11 mouse cellular contexts compared by ENCODE assay signal in genomic region chr10:80017771-80018170, GRCm38 (mm10). TPM values are rescaled to one million over a fixed set of nuclear protein-coding genes. Genes with fewer than 3 reads are reported as not detected.
DNase-seq lines count a peak whose midpoint lies in the region; ATAC-seq and TF ChIP-seq lines count a peak whose summit lies in the region.
"Had no signal": no experiment of that assay in that cellular context is flagged by ENCODE, and none has a peak within 500 bp of the region (broad histone marks: within the 10 kb centered on the region; RNA-seq: fewer than 3 reads in every experiment).

No protein-coding gene starts in this region.

- no peak overlapping the region for H3K4me3 ChIP-seq in heart, adult 2 months
- H3K4me3 ChIP-seq in midbrain, embryonic 10.5 days = 0 out of 2 replicates have a peak overlapping the region, but pooled peaks have one; percentile 2
- H3K4me3 ChIP-seq in midbrain, embryonic 16.5 days (ENCODE audit: low read depth, low read length) = no peak overlapping the region
- peak overlapping the region; percentile 37 to 51 for H3K4me3 ChIP-seq in liver, embryonic 14.5 days (ENCODE audit: insufficient read depth in 1 of 2, low read depth in 2 of 2, low read length in 2 of 2)
- H3K4me3 ChIP-seq: forebrain, embryonic 12.5 days; midbrain, embryonic 13.5 days had no signal

- no peak for ATAC-seq in midbrain, embryonic 16.5 days
- ATAC-seq in liver, embryonic 14.5 days (ENCODE audit: insufficient read depth) = no peak
- ATAC-seq: midbrain, embryonic 13.5 days had no signal

- TF ChIP-seq POLR2A in heart, adult 2 months (IDR thresholded peaks at IDR 0.05; ENCODE audit: insufficient read depth, low read depth, low read length) = no peak

- no peaks in the 10 kb centered on the region for H3K27me3 ChIP-seq in heart, adult 2 months (ENCODE audit: control insufficient read depth, insufficient read depth, low read length)
- H3K27me3 ChIP-seq in midbrain, embryonic 10.5 days (ENCODE audit: low read depth, poor library complexity, severe bottlenecking) = peaks cover 81% of the 10 kb centered on the region
- peaks cover 46% of the 10 kb centered on the region for H3K27me3 ChIP-seq in midbrain, embryonic 16.5 days (ENCODE audit: control insufficient read depth, insufficient read depth, low read depth, low read length)
- no peaks in the 10 kb centered on the region for H3K27me3 ChIP-seq in liver, embryonic 14.5 days (ENCODE audit: control insufficient read depth, insufficient read depth, low read length)

- intact Hi-C loops in heart, adult 2 months (cut with DNase I) = loop anchor here (2.0 kb wide), 1 partner anchor 15 kb away; no protein-coding TSS in a partner anchor
- intact Hi-C loops in heart, postnatal 25 days (cut with DNase I) = loop anchor here (2.0 kb wide), 1 partner anchor 15 kb away; no protein-coding TSS in a partner anchor

- peak overlapping the region; percentile 36 for H3K9ac ChIP-seq in heart, adult 2 months (ENCODE audit: low read depth, low read length)
- H3K9ac ChIP-seq in midbrain, embryonic 16.5 days (ENCODE audit: low read depth, low read length) = no peak overlapping the region
- H3K9ac ChIP-seq in liver, embryonic 14.5 days (replicated peaks) = peak overlapping the region; percentile 77
- H3K9ac ChIP-seq: forebrain, embryonic 12.5 days; midbrain, embryonic 13.5 days had no signal

- TF ChIP-seq CTCF in heart, adult 2 months (IDR thresholded peaks at IDR 0.05) = no peak
- no peak for TF ChIP-seq CTCF in liver, embryonic 14.5 days (IDR thresholded peaks at IDR 0.05; ENCODE audit: low read depth)

- 82% methylated on average over 14 of the region's 14 CpGs for WGBS in heart, adult 2 months
- WGBS in midbrain, embryonic 10.5 days = 82% methylated on average over 14 of the region's 14 CpGs
- WGBS in midbrain, embryonic 16.5 days = 84% methylated on average over 14 of the region's 14 CpGs
- 36% methylated on average over 14 of the region's 14 CpGs for WGBS in liver, embryonic 14.5 days (ENCODE audit: insufficient replicate concordance)

- peak overlapping the region; percentile 48 for H3K27ac ChIP-seq in heart, adult 2 months
- no peak overlapping the region for H3K27ac ChIP-seq in midbrain, embryonic 10.5 days (replicated peaks)
- no peak overlapping the region for H3K27ac ChIP-seq in midbrain, embryonic 16.5 days (ENCODE audit: low read length)
- H3K27ac ChIP-seq in liver, embryonic 14.5 days = peak overlapping the region; percentile 68
- H3K27ac ChIP-seq: forebrain, embryonic 12.5 days; midbrain, embryonic 13.5 days had no signal

- TF ChIP-seq EP300 in heart, adult 2 months (IDR thresholded peaks at IDR 0.05; ENCODE audit: insufficient read depth, low read depth, low read length) = no peak
- TF ChIP-seq EP300 in liver, embryonic 14.5 days (IDR thresholded peaks at IDR 0.05; ENCODE audit: low read depth) = no peak

- no peak overlapping the region for H3K4me2 ChIP-seq in midbrain, embryonic 16.5 days (ENCODE audit: low read length)
- H3K4me2 ChIP-seq in liver, embryonic 14.5 days (ENCODE audit: low read depth) = peak overlapping the region; percentile 81
- H3K4me2 ChIP-seq: forebrain, embryonic 12.5 days; midbrain, embryonic 13.5 days had no signal

- no peaks in the 10 kb centered on the region for H3K9me3 ChIP-seq in midbrain, embryonic 10.5 days (replicated peaks)
- no peaks in the 10 kb centered on the region for H3K9me3 ChIP-seq in midbrain, embryonic 16.5 days (replicated peaks; ENCODE audit: control insufficient read depth, low read length, poor library complexity, severe bottlenecking)
- no peaks in the 10 kb centered on the region for H3K9me3 ChIP-seq in liver, embryonic 14.5 days (ENCODE audit: control insufficient read depth, low read length)
- H3K9me3 ChIP-seq: forebrain, embryonic 12.5 days; midbrain, embryonic 13.5 days had no signal

- H3K79me2 ChIP-seq in heart, adult 2 months (replicated peaks; ENCODE audit: control insufficient read depth, insufficient read depth, low read length) = no peaks in the 10 kb centered on the region

- H3K4me1 ChIP-seq in heart, adult 2 months (ENCODE audit: control insufficient read depth, insufficient read depth, low read length) = no peaks in the 10 kb centered on the region; the same call in 1 of the 2 replicates
- H3K4me1 ChIP-seq in midbrain, embryonic 10.5 days = peaks cover 35% of the 10 kb centered on the region
- no peaks in the 10 kb centered on the region for H3K4me1 ChIP-seq in midbrain, embryonic 16.5 days (ENCODE audit: control insufficient read depth, insufficient read depth, low read length)
- H3K4me1 ChIP-seq in liver, embryonic 14.5 days (replicated peaks; ENCODE audit: control insufficient read depth in 2 of 2, insufficient read depth in 2 of 2, low read length in 1 of 2) = peaks cover 18 to 20% of the 10 kb centered on the region in 2 experiments

- no peaks in the 10 kb centered on the region for H3K36me3 ChIP-seq in heart, adult 2 months (ENCODE audit: control insufficient read depth, insufficient read depth, low read length)
- H3K36me3 ChIP-seq in midbrain, embryonic 10.5 days = peaks cover 5% of the 10 kb centered on the region
- H3K36me3 ChIP-seq in midbrain, embryonic 16.5 days (ENCODE audit: control insufficient read depth, insufficient read depth, low read length) = no peaks in the 10 kb centered on the region
- peaks cover 15% of the 10 kb centered on the region for H3K36me3 ChIP-seq in liver, embryonic 14.5 days (replicated peaks; ENCODE audit: control insufficient read depth, insufficient read depth, low read depth)
- H3K36me3 ChIP-seq: forebrain, embryonic 12.5 days; midbrain, embryonic 13.5 days had no signal

- peak in 1 of 2 experiments; percentile 42 for DNase-seq in heart, adult 2 months
- no peak for DNase-seq in heart, postnatal 25 days (ENCODE audit: low spot score)
- no peak for DNase-seq in midbrain, embryonic 10.5 days (ENCODE audit: low spot score)
- DNase-seq in liver, embryonic 14.5 days (ENCODE audit: low read depth in 3 of 3, low spot score in 3 of 3) = no peak
- DNase-seq in thymus, postnatal 25 days = peak; percentile 75
- DNase-seq in frontal cortex, postnatal 14 days (ENCODE audit: low spot score in 2 of 2) = no peak
- no peak for DNase-seq in retina, postnatal 1 day
- DNase-seq: kidney, postnatal 14 days had no signal

RNA-seq across cellular contexts. Expression of gene Arhgap45, which starts 1.3 kb away (rescaled TPM):
- total RNA-seq in heart, adult 2 months (2021) = 1 to 10 TPM; 3.5 to 5.1 TPM
- polyA plus RNA-seq in heart, adult 2 months (2012; rRNA removed) = 8.9 and 16.6 TPM in 2 replicates
- 1 to 10 TPM; 4.7 to 4.9 TPM for total RNA-seq in heart, postnatal 25 days (2021)
- polyA plus RNA-seq in midbrain, embryonic 10.5 days (2016; fragmentation: Nextera tagmentation; extraction: Ambion mirVana) = 7.9 and 8.0 TPM in 2 replicates
- polyA plus RNA-seq in midbrain, embryonic 16.5 days (2015; fragmentation: Nextera tagmentation; extraction: Ambion mirVana) = 1.2 TPM in 2 replicates
- 17.5 and 20.9 TPM in 2 replicates for polyA plus RNA-seq in liver, embryonic 14.5 days (2012; rRNA removed)
- 7.9 and 9.3 TPM in 2 replicates for polyA plus RNA-seq in liver, embryonic 14.5 days (2014; fragmentation: Nextera tagmentation; extraction: Ambion mirVana)

RNA-seq across cellular contexts. Expression of gene Abca7, which starts 21.5 kb away (rescaled TPM):
- total RNA-seq in heart, adult 2 months (2021) = 1 to 10 TPM; 6.6 to 8.0 TPM
- polyA plus RNA-seq in heart, adult 2 months (2012; rRNA removed) = 9.2 and 10.8 TPM in 2 replicates
- total RNA-seq in heart, postnatal 25 days (2021) = 1 to 10 TPM; 6.5 to 6.7 TPM
- polyA plus RNA-seq in midbrain, embryonic 10.5 days (2016; fragmentation: Nextera tagmentation; extraction: Ambion mirVana) = 3.2 and 4.8 TPM in 2 replicates
- 4.1 and 4.8 TPM in 2 replicates for polyA plus RNA-seq in midbrain, embryonic 16.5 days (2015; fragmentation: Nextera tagmentation; extraction: Ambion mirVana)
- polyA plus RNA-seq in liver, embryonic 14.5 days (2012; rRNA removed) = 11.2 and 12.7 TPM in 2 replicates
- polyA plus RNA-seq in liver, embryonic 14.5 days (2014; fragmentation: Nextera tagmentation; extraction: Ambion mirVana) = 4.9 and 6.0 TPM in 2 replicates

RNA-seq across cellular contexts. Expression of gene Polr2e, which starts 21.8 kb away (rescaled TPM):
- 10 to 100 TPM; 78.3 to 89.8 TPM for total RNA-seq in heart, adult 2 months (2021)
- polyA plus RNA-seq in heart, adult 2 months (2012; rRNA removed) = 182 and 194 TPM in 2 replicates
- total RNA-seq in heart, postnatal 25 days (2021) = 10 to 100 TPM; 79.3 to 81.2 TPM
- polyA plus RNA-seq in midbrain, embryonic 10.5 days (2016; fragmentation: Nextera tagmentation; extraction: Ambion mirVana) = 233 and 276 TPM in 2 replicates
- 124 and 131 TPM in 2 replicates for polyA plus RNA-seq in midbrain, embryonic 16.5 days (2015; fragmentation: Nextera tagmentation; extraction: Ambion mirVana)
- 77.0 and 121 TPM in 2 replicates for polyA plus RNA-seq in liver, embryonic 14.5 days (2012; rRNA removed)
- 88.0 and 90.2 TPM in 2 replicates for polyA plus RNA-seq in liver, embryonic 14.5 days (2014; fragmentation: Nextera tagmentation; extraction: Ambion mirVana)

RNA-seq across cellular contexts. Expression of gene Gpx4, which starts 29.2 kb away (rescaled TPM):
- total RNA-seq in heart, adult 2 months (2021) = 1,000 to 10,000 TPM in 1 of 2 experiments, 100 to 1,000 TPM in 1; 832 to 1,055 TPM
- polyA plus RNA-seq in heart, adult 2 months (2012; rRNA removed) = 860 and 993 TPM in 2 replicates
- 100 to 1,000 TPM; 691 to 812 TPM for total RNA-seq in heart, postnatal 25 days (2021)
- polyA plus RNA-seq in midbrain, embryonic 10.5 days (2016; fragmentation: Nextera tagmentation; extraction: Ambion mirVana) = 702 and 747 TPM in 2 replicates
- polyA plus RNA-seq in midbrain, embryonic 16.5 days (2015; fragmentation: Nextera tagmentation; extraction: Ambion mirVana) = 509 and 552 TPM in 2 replicates
- polyA plus RNA-seq in liver, embryonic 14.5 days (2012; rRNA removed) = 274 and 388 TPM in 2 replicates
- 705 and 724 TPM in 2 replicates for polyA plus RNA-seq in liver, embryonic 14.5 days (2014; fragmentation: Nextera tagmentation; extraction: Ambion mirVana)

RNA-seq across cellular contexts. Expression of gene Cnn2, which starts 29.4 kb away (rescaled TPM):
- total RNA-seq in heart, adult 2 months (2021) = 10 to 100 TPM; 30.2 to 39.3 TPM
- polyA plus RNA-seq in heart, adult 2 months (2012; rRNA removed) = 52.5 and 60.7 TPM in 2 replicates
- total RNA-seq in heart, postnatal 25 days (2021) = 10 to 100 TPM; 35.9 to 36.6 TPM
- polyA plus RNA-seq in midbrain, embryonic 10.5 days (2016; fragmentation: Nextera tagmentation; extraction: Ambion mirVana) = 198 and 199 TPM in 2 replicates
- 25.7 and 26.2 TPM in 2 replicates for polyA plus RNA-seq in midbrain, embryonic 16.5 days (2015; fragmentation: Nextera tagmentation; extraction: Ambion mirVana)
- polyA plus RNA-seq in liver, embryonic 14.5 days (2012; rRNA removed) = 14.3 and 15.8 TPM in 2 replicates
- polyA plus RNA-seq in liver, embryonic 14.5 days (2014; fragmentation: Nextera tagmentation; extraction: Ambion mirVana) = 33.8 and 39.7 TPM in 2 replicates

Comparison
In these comparisons a context has a peak if more than half of its experiments do, and no peak if none do; other contexts are left out.
1. H3K4me3 ChIP-seq: peak in midbrain, embryonic 10.5 days (single experiment) and liver, embryonic 14.5 days (2 of 2); none in heart, adult 2 months (single experiment) and midbrain, embryonic 16.5 days (single experiment).
2. H3K27ac ChIP-seq: peak in heart, adult 2 months (single experiment) and liver, embryonic 14.5 days (single experiment); none in midbrain, embryonic 10.5 days (single experiment) and midbrain, embryonic 16.5 days (single experiment).